Mouse (Mus musculus) bone marrow, adult 2 months (tissue): ENCODE data around the gene Asf1b.

Source experiments
- CTCF ChIP-seq: fragments of 200-500 bp; IDR thresholded peaks from 2 replicates; pipeline ENCODE4 v1.5.1; 2011; ENCODE audit warnings: low read length, control low read depth; ENCODE audit not compliant: control insufficient read depth, insufficient read depth
- POLR2A ChIP-seq: fragments of 200-500 bp; IDR thresholded peaks from 2 replicates; pipeline ENCODE4 v1.6.1; 2011; ENCODE audit warnings: low read depth, mild to moderate bottlenecking, control low read depth, low read length, borderline replicate concordance; ENCODE audit not compliant: control insufficient read depth

DNA sequence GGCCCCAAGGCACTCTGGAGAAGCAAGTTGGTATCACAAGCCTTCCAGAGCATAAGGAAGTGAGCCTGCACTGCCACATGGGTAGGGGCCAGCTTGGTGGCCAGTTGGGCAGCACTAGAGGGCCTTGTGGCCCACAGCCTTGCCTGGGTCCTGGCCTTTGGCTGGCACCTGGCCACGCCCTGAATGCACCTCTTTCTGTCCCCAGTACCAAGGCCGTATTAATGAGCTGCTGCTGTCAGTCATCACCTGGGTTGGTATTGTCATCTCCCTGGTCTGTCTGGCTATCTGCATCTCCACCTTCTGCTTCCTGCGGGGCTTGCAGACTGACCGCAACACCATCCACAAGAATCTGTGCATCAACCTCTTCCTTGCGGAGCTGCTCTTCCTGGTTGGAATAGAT, 21.1 kb upstream of the Asf1b start:
- no peak for TF ChIP-seq POLR2A
- TF ChIP-seq CTCF: no peak
